Mouse (Mus musculus): Measurements from ENCODE around the gene Clta. TPM values are rescaled to one million over a fixed set of nuclear protein-coding genes. Genes with fewer than 3 reads are reported as not detected.

Clta gene
- polyA plus RNA-seq, 1 experiment: not detected

GRCm38 (mm10) chr4:44049812-44050211 lies 45.6 kb downstream of the Clta start:
- no peak for TF ChIP-seq POLR2A (IDR thresholded peaks at IDR 0.05; ENCODE audit: insufficient read depth, low read depth, low read length)
- no peak for TF ChIP-seq CTCF (IDR thresholded peaks at IDR 0.05; ENCODE audit: insufficient read depth, low read depth, low read length)
- no peak overlapping the region for H3K27ac ChIP-seq (ENCODE audit: insufficient read depth, low read depth, low read length)
- 92% methylated on average over 5 of the region's 5 CpGs for whole genome bisulfite sequencing

GRCm38 (mm10) chr4:44059674-44060073 lies 55.4 kb downstream of the Clta start:
- TF ChIP-seq CTCF (IDR thresholded peaks at IDR 0.05; ENCODE audit: insufficient read depth, low read depth, low read length) (no peak), POLR2A (IDR thresholded peaks at IDR 0.05; ENCODE audit: insufficient read depth, low read depth, low read length) (no peak)
- H3K4me3 ChIP-seq (ENCODE audit: insufficient read depth, low read depth, low read length): no peak overlapping the region
- peaks cover 8% of the 10 kb centered on the region for H3K4me1 ChIP-seq (ENCODE audit: control insufficient read depth, insufficient read depth, low read length)
- WGBS: 93% methylated on average over 13 of the region's 13 CpGs
- no peak overlapping the region for H3K27ac ChIP-seq (ENCODE audit: insufficient read depth, low read depth, low read length)

More at GRCm38 (mm10) chr4:44049812-44050211, 45.6 kb downstream of the Clta start:
- H3K4me1 ChIP-seq (ENCODE audit: control insufficient read depth, insufficient read depth, low read length): peaks cover 3% of the 10 kb centered on the region; the same call in 1 of the 2 replicates
- no peak overlapping the region for H3K4me3 ChIP-seq (ENCODE audit: insufficient read depth, low read depth, low read length)

- 43% methylated on average over 9 of the region's 9 CpGs for WGBS
- TF ChIP-seq POLR2A (IDR thresholded peaks at IDR 0.05; ENCODE audit: insufficient read depth, low read depth, low read length): no peak
- no peak for TF ChIP-seq CTCF (IDR thresholded peaks at IDR 0.05; ENCODE audit: insufficient read depth, low read depth, low read length)
- no peak overlapping the region for H3K27ac ChIP-seq (ENCODE audit: insufficient read depth, low read depth, low read length)
- H3K4me1 ChIP-seq (ENCODE audit: control insufficient read depth, insufficient read depth, low read length): peaks cover 14% of the 10 kb centered on the region
- H3K4me3 ChIP-seq (ENCODE audit: insufficient read depth, low read depth, low read length): no peak overlapping the region
Observed at GRCm38 (mm10) chr4:44062062-44062461, 57.8 kb downstream of the Clta start.

- TF ChIP-seq CTCF (IDR thresholded peaks at IDR 0.05; ENCODE audit: insufficient read depth, low read depth, low read length) (no peak), POLR2A (IDR thresholded peaks at IDR 0.05; ENCODE audit: insufficient read depth, low read depth, low read length) (no peak)
- H3K4me1 ChIP-seq (ENCODE audit: control insufficient read depth, insufficient read depth, low read length): peaks cover 10% of the 10 kb centered on the region
- H3K27ac ChIP-seq (ENCODE audit: insufficient read depth, low read depth, low read length): no peak overlapping the region
- WGBS: 88% methylated on average over 14 of the region's 14 CpGs
- no peak overlapping the region for H3K4me3 ChIP-seq (ENCODE audit: insufficient read depth, low read depth, low read length)
Observed at GRCm38 (mm10) chr4:44062816-44063215, 58.6 kb downstream of the Clta start.

- Histone ChIP-seq H3K27ac (ENCODE audit: insufficient read depth, low read depth, low read length) (no peak overlapping the region), H3K4me3 (ENCODE audit: insufficient read depth, low read depth, low read length) (no peak overlapping the region), H3K4me1 (ENCODE audit: control insufficient read depth, insufficient read depth, low read length) (peaks cover 10% of the 10 kb centered on the region)
- peak; percentile 94 for TF ChIP-seq CTCF (IDR thresholded peaks at IDR 0.05; ENCODE audit: insufficient read depth, low read depth, low read length)
- TF ChIP-seq POLR2A (IDR thresholded peaks at IDR 0.05; ENCODE audit: insufficient read depth, low read depth, low read length): no peak
- WGBS: 44% methylated on average over 16 of the region's 16 CpGs
Observed at GRCm38 (mm10) chr4:44065355-44066025, 61.2 kb downstream of the Clta start.

- no peak overlapping the region for H3K4me3 ChIP-seq (ENCODE audit: insufficient read depth, low read depth, low read length)
- TF ChIP-seq CTCF (IDR thresholded peaks at IDR 0.05; ENCODE audit: insufficient read depth, low read depth, low read length) (no peak), POLR2A (IDR thresholded peaks at IDR 0.05; ENCODE audit: insufficient read depth, low read depth, low read length) (no peak)
- 71% methylated on average over 6 of the region's 6 CpGs for WGBS
- H3K27ac ChIP-seq (ENCODE audit: insufficient read depth, low read depth, low read length): no peak overlapping the region
- peaks cover 14% of the 10 kb centered on the region for H3K4me1 ChIP-seq (ENCODE audit: control insufficient read depth, insufficient read depth, low read length)
Observed at GRCm38 (mm10) chr4:44066891-44067290, 62.6 kb downstream of the Clta start.

- Histone ChIP-seq H3K4me1 (ENCODE audit: control insufficient read depth, insufficient read depth, low read length) (peaks cover 10% of the 10 kb centered on the region), H3K27ac (ENCODE audit: insufficient read depth, low read depth, low read length) (no peak overlapping the region), H3K4me3 (ENCODE audit: insufficient read depth, low read depth, low read length) (no peak overlapping the region)
- 48% methylated on average over 9 of the region's 9 CpGs for WGBS
- no peak for TF ChIP-seq CTCF (IDR thresholded peaks at IDR 0.05; ENCODE audit: insufficient read depth, low read depth, low read length)
Observed at GRCm38 (mm10) chr4:44068736-44069135, 64.5 kb downstream of the Clta start.

GRCm38 (mm10) chr4:44069411-44069810 lies 65.2 kb downstream of the Clta start:
- WGBS: 93% methylated on average over 4 of the region's 4 CpGs
- no peak for TF ChIP-seq POLR2A (IDR thresholded peaks at IDR 0.05; ENCODE audit: insufficient read depth, low read depth, low read length)
- no peak for TF ChIP-seq CTCF (IDR thresholded peaks at IDR 0.05; ENCODE audit: insufficient read depth, low read depth, low read length)
- Histone ChIP-seq H3K4me1 (ENCODE audit: control insufficient read depth, insufficient read depth, low read length) (peaks cover 10% of the 10 kb centered on the region), H3K4me3 (ENCODE audit: insufficient read depth, low read depth, low read length) (no peak overlapping the region), H3K27ac (ENCODE audit: insufficient read depth, low read depth, low read length) (no peak overlapping the region)

GRCm38 (mm10) chr4:44070641-44071040 lies 66.4 kb downstream of the Clta start:
- Histone ChIP-seq H3K4me3 (ENCODE audit: insufficient read depth, low read depth, low read length) (no peak overlapping the region), H3K4me1 (ENCODE audit: control insufficient read depth, insufficient read depth, low read length) (peaks cover 10% of the 10 kb centered on the region), H3K27ac (ENCODE audit: insufficient read depth, low read depth, low read length) (no peak overlapping the region)
- WGBS: 79% methylated on average over 4 of the region's 4 CpGs
- no peak for TF ChIP-seq CTCF (IDR thresholded peaks at IDR 0.05; ENCODE audit: insufficient read depth, low read depth, low read length)
- no peak for TF ChIP-seq POLR2A (IDR thresholded peaks at IDR 0.05; ENCODE audit: insufficient read depth, low read depth, low read length)
